Mouse (Mus musculus): ENCODE data around the gene Ppp1r12b.

DNA sequence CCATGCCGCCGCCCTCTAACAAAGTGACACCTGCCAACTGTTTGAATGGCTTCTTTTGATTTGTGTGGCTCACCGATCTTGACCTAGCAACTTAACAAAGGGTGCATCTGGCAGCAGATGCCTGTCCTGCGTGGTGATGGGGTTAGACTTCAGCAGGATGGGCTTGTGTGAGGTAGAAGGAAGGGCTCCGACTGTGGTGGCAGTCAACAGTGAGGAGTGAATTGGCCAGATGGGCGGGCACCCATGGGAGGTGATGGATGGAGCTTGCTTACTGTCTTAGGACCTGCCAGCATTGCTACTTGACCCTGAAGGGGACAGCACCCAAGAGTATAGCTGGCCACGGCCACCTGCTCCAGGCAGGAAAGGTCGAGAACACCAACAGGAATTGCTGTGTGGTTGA, 241.6 kb downstream of the Ppp1r12b start:
- TF ChIP-seq JUND (IDR thresholded peaks at IDR 0.05; ENCODE audit: low read depth, low read length) (no peak), POLR2A (IDR thresholded peaks at IDR 0.05; ENCODE audit: control insufficient read depth in 1 of 2, insufficient read depth in 1 of 2, low read depth in 1 of 2, low read length in 2 of 2, poor library complexity in 1 of 2) (no peak), CHD1 (IDR thresholded peaks at IDR 0.05; ENCODE audit: low read depth, low read length) (no peak), BHLHE40 (IDR thresholded peaks at IDR 0.05; ENCODE audit: borderline replicate concordance, low read depth, low read length) (no peak), GATA1 (IDR thresholded peaks at IDR 0.05; ENCODE audit: low read depth, low read length) (no peak), CTCF (IDR thresholded peaks at IDR 0.05 in 2 of 3, conservative IDR thresholded peaks at IDR 0.05 in 1 of 3; ENCODE audit: control insufficient read depth in 1 of 3, insufficient read depth in 1 of 3, low read depth in 2 of 3, low read length in 3 of 3, poor library complexity in 1 of 3, severe bottlenecking in 1 of 3) (no peak)

Data from MEL (cell line).